8 mouse cellular contexts compared by ENCODE assay signal in the genomic region with DNA sequence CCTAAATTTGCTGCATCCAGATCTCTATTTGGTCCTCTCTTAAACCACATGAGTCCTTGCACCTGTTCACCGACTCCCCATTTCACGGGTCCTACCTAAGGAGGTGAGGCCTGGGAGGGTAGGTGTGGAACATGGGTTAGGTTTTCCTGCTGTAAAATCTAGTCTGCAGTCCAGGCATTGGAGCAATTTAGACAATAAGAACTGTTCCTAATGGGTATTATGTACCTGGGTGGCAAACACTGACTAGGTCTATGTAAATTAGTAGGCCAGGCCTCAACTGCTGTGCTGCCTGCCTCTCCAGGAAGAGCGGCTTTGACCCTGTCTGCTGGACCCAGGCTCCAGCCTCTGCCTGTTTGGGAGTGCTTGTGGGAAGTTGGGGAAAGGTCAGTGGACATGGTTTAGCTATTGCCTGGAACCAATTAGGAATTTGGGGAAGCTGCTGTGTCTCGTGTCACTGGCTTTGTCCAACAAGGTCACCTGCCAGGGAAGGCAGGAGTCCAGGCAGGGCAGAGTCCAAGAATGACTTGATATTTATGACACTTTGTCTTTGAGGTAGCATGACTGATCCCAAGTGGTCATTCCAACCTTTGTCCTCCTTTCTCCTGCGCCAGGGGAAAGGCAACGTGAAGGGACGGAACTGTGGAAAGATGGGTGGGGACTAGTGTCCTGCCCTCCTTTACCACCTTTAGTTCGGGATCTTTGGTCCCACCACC. TPM values are rescaled to one million over a fixed set of nuclear protein-coding genes. Genes with fewer than 3 reads are reported as not detected.
DNase-seq lines count a peak whose midpoint lies in the region; ATAC-seq lines count a peak whose summit lies in the region.

No protein-coding gene starts in this region.

- H3K27ac ChIP-seq in heart, embryonic 11.5 days (ENCODE audit: low read depth, low read length): peak overlapping the region; percentile 98
- no peak overlapping the region for H3K27ac ChIP-seq in forebrain, embryonic 16.5 days (ENCODE audit: low read length)

- no peaks in the 10 kb centered on the region for H3K9me3 ChIP-seq in heart, embryonic 11.5 days (replicated peaks; ENCODE audit: control insufficient read depth, low read length)
- no peaks in the 10 kb centered on the region for H3K9me3 ChIP-seq in forebrain, embryonic 16.5 days (ENCODE audit: control insufficient read depth, low read length)

- no peaks in the 10 kb centered on the region for H3K36me3 ChIP-seq in heart, embryonic 11.5 days (ENCODE audit: control insufficient read depth, insufficient read depth, low read length)
- no peaks in the 10 kb centered on the region for H3K36me3 ChIP-seq in forebrain, embryonic 16.5 days (ENCODE audit: control insufficient read depth, insufficient read depth)

- ATAC-seq in heart, embryonic 11.5 days (replicated peaks; ENCODE audit: insufficient number of reproducible peaks, low FRiP score, low TSS enrichment): no peak
- ATAC-seq in forebrain, embryonic 16.5 days: no peak

- H3K4me2 ChIP-seq in heart, embryonic 11.5 days: peak overlapping the region; percentile 51; the same call in 1 of the 2 replicates
- no peak overlapping the region for H3K4me2 ChIP-seq in forebrain, embryonic 16.5 days (ENCODE audit: low read length)

- H3K9ac ChIP-seq in heart, embryonic 11.5 days (ENCODE audit: low read depth, low read length): no peak overlapping the region
- no peak overlapping the region for H3K9ac ChIP-seq in forebrain, embryonic 16.5 days (replicated peaks; ENCODE audit: low read depth, low read length)

- no peak overlapping the region for H3K4me3 ChIP-seq in heart, embryonic 11.5 days (ENCODE audit: low read depth, low read length)
- no peak overlapping the region for H3K4me3 ChIP-seq in forebrain, embryonic 16.5 days (replicated peaks; ENCODE audit: low read length)

- 90% methylated on average over 8 of the region's 8 CpGs for WGBS in heart, embryonic 11.5 days (ENCODE audit: insufficient replicate concordance)
- 93% methylated on average over 8 of the region's 8 CpGs for WGBS in forebrain, embryonic 16.5 days

- H3K4me1 ChIP-seq in heart, embryonic 11.5 days (ENCODE audit: control insufficient read depth, insufficient read depth, low read length): peaks cover 54% of the 10 kb centered on the region
- peaks cover 15% of the 10 kb centered on the region for H3K4me1 ChIP-seq in forebrain, embryonic 16.5 days (replicated peaks; ENCODE audit: control insufficient read depth, insufficient read depth, low read length)

- peak; percentile 39 for DNase-seq in testis, postnatal 10 days (ENCODE audit: low spot score)
- no peak for DNase-seq in testis, postnatal 14 days (ENCODE audit: low spot score)
- peak; percentile 47 for DNase-seq in kidney, postnatal 10 days
- no peak for DNase-seq in MN1 (ENCODE audit: low spot score)
- no peak for DNase-seq in urinary bladder, postnatal 4 days (ENCODE audit: low spot score in 2 of 2)
- DNase-seq in layer of hippocampus, adult 9-11 months: no peak

- H3K27me3 ChIP-seq in heart, embryonic 11.5 days (ENCODE audit: control insufficient read depth, insufficient read depth, low read length): no peaks in the 10 kb centered on the region
- no peaks in the 10 kb centered on the region for H3K27me3 ChIP-seq in forebrain, embryonic 16.5 days (replicated peaks; ENCODE audit: control insufficient read depth, insufficient read depth, low read length)

RNA-seq across cellular contexts. Expression of gene Gm16253, which starts 1.4 kb away (rescaled TPM):
- polyA plus RNA-seq in heart, embryonic 11.5 days (2014; fragmentation: Nextera tagmentation; extraction: Ambion mirVana): 1.2 and 1.5 TPM in 2 replicates
- 1.6 and 1.8 TPM in 2 replicates for polyA plus RNA-seq in forebrain, embryonic 16.5 days (2015; fragmentation: Nextera tagmentation; extraction: Ambion mirVana)

RNA-seq across cellular contexts. Expression of gene Txnip, which starts 17.7 kb away (rescaled TPM):
- polyA plus RNA-seq in heart, embryonic 11.5 days (2014; fragmentation: Nextera tagmentation; extraction: Ambion mirVana): 106 and 121 TPM in 2 replicates
- polyA plus RNA-seq in forebrain, embryonic 16.5 days (2015; fragmentation: Nextera tagmentation; extraction: Ambion mirVana): 63.4 and 75.9 TPM in 2 replicates

RNA-seq across cellular contexts. Expression of gene Polr3gl, which starts 18.6 kb away (rescaled TPM):
- 21.4 and 23.8 TPM in 2 replicates for polyA plus RNA-seq in heart, embryonic 11.5 days (2014; fragmentation: Nextera tagmentation; extraction: Ambion mirVana)
- polyA plus RNA-seq in forebrain, embryonic 16.5 days (2015; fragmentation: Nextera tagmentation; extraction: Ambion mirVana): 38.7 and 43.1 TPM in 2 replicates

RNA-seq across cellular contexts. Expression of gene Ankrd34a, which starts 21.0 kb away (rescaled TPM):
- polyA plus RNA-seq in heart, embryonic 11.5 days (2014; fragmentation: Nextera tagmentation; extraction: Ambion mirVana): 9.0 TPM in 2 replicates
- 16.2 and 21.9 TPM in 2 replicates for polyA plus RNA-seq in forebrain, embryonic 16.5 days (2015; fragmentation: Nextera tagmentation; extraction: Ambion mirVana)

RNA-seq across cellular contexts. Expression of gene Lix1l, which starts 25.5 kb away (rescaled TPM):
- 6.4 and 6.7 TPM in 2 replicates for polyA plus RNA-seq in heart, embryonic 11.5 days (2014; fragmentation: Nextera tagmentation; extraction: Ambion mirVana)
- 6.3 and 7.5 TPM in 2 replicates for polyA plus RNA-seq in forebrain, embryonic 16.5 days (2015; fragmentation: Nextera tagmentation; extraction: Ambion mirVana)

Comparison
In these comparisons a context has a peak if more than half of its experiments do, and no peak if none do; other contexts are left out.
1. DNase-seq: peak in testis, postnatal 10 days (single experiment) and kidney, postnatal 10 days (single experiment); none in testis, postnatal 14 days (single experiment), MN1 (single experiment), urinary bladder, postnatal 4 days (0 of 2) and layer of hippocampus, adult 9-11 months (single experiment).